Mouse (Mus musculus): ENCODE measurements around the gene Upk1a.

DNA sequence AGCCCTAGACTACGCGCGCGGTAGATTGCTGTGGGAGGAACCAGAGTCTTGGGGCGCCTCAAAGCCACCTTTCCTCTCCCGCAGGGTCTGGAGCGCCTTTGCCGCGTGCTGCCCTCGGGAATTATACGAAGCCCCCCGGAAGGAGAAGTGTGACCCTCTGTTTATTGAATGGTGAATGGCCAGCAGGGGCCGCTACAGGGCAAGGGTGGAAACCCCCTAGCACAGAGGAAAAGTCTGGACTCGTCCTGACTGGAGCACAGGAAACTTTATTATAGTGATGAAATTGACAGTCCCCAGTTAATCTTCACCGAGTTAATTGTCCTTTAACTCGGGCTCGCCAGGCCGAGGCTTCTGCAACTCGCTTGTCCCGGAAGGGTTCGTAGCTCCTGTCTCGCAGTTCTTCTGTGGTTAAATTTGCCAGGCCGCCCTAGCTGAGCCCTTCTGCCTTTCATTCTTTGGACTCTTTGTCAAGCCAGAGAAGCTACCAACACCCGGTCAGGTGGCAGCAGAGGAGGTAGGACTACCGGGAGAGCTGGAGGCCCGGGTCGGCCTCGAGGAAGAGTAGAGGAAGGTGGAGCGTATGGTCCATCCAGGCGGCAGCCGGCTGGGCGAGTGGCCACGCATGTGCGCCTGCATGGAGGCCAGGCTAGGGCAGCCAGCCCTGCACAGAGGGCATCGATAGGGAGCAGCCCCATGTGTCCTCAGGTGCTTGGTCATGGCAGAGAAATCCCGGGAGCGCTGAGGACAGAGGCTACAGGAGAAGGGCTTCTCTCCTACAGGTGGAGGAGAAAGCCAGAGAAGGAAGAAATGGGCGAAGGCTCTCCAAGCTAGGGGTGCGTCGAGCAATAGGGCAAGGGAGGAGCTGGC lies 23.0 kb downstream of the Upk1a start:
- TF ChIP-seq CTCF (conservative IDR thresholded peaks at IDR 0.05; ENCODE audit: insufficient read depth, insufficient read length, low read depth, low read length), result peak; percentile 86
- no peak for TF ChIP-seq POLR2A (IDR thresholded peaks at IDR 0.05; ENCODE audit: low read depth, low read length)
